Mouse (Mus musculus): ENCODE measurements around the gene Mipol1. TPM values are rescaled to one million over a fixed set of nuclear protein-coding genes. Genes with fewer than 3 reads are reported as not detected.

Mipol1 gene
- polyA plus RNA-seq, 1 experiment from 2014 or later = 4.0 TPM

DNA sequence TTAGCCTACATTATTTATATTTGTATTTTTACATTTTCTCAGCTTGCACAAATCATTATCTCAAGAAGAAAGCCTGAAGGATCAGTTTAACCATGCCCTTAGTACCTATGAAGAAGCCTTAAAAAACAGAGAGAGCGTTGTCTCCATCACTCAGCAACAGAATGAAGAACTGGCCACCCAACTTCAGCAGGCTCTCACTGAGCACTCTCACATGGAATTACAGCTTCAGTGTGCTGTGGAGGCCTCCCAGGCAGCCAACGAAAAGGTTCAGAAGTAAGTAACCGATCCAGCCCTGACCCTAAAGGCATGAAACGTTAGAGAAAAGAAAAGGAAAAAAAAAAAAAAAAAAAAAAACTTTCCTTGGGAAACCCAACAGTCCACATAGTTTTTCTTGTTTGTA is 226.7 kb downstream of the Mipol1 start:
- Histone ChIP-seq H3K36me3 (ENCODE audit: control insufficient read depth, insufficient read depth) (no peaks in the 10 kb centered on the region), H3K9ac (ENCODE audit: low read depth, low read length) (no peak overlapping the region), H3K27ac (ENCODE audit: low read depth, low read length) (no peak overlapping the region), H3K9me3 (ENCODE audit: control insufficient read depth) (no peaks in the 10 kb centered on the region), H3K4me2 (replicated peaks; ENCODE audit: low read depth) (no peak overlapping the region), H3K4me3 (ENCODE audit: low read depth, low read length) (no peak overlapping the region), H3K4me1 (replicated peaks; ENCODE audit: control insufficient read depth, insufficient read depth, low read length) (no peaks in the 10 kb centered on the region), H3K27me3 (replicated peaks; ENCODE audit: control insufficient read depth, insufficient read depth, low read length) (no peaks in the 10 kb centered on the region)
- WGBS = 48% methylated on average over 4 of the region's 4 CpGs
- no peak for TF ChIP-seq CTCF (IDR thresholded peaks at IDR 0.05; ENCODE audit: low read depth)
- no peak for ATAC-seq

DNA sequence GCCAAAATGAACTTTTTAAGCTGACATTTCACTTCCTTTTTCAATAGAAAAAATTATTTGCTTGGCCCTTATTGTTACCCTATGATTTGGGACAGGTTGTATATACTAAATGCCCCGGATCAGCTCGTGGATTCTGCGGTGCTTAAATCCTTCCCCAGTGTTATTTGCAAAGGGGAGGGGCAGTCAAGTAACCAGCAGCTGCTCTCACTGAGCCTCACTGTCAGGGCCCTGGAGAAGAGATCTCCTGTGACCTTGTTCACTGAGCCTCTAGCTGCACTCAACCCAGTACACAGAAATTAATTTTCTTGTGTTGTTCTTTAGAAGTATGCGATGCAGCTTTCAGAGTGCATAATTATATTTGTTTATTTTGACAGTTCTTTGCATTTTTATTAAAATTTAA is 227.1 kb downstream of the Mipol1 start:
- no peak overlapping the region for H3K9ac ChIP-seq (ENCODE audit: low read depth, low read length)
- no peak overlapping the region for H3K4me2 ChIP-seq (replicated peaks; ENCODE audit: low read depth)
- no peaks in the 10 kb centered on the region for H3K9me3 ChIP-seq (ENCODE audit: control insufficient read depth)
- no peaks in the 10 kb centered on the region for H3K4me1 ChIP-seq (replicated peaks; ENCODE audit: control insufficient read depth, insufficient read depth, low read length)
- no peak overlapping the region for H3K27ac ChIP-seq (ENCODE audit: low read depth, low read length)
- H3K27me3 ChIP-seq (replicated peaks; ENCODE audit: control insufficient read depth, insufficient read depth, low read length) = no peaks in the 10 kb centered on the region
- no peak overlapping the region for H3K4me3 ChIP-seq (ENCODE audit: low read depth, low read length)
- no peak for TF ChIP-seq CTCF (IDR thresholded peaks at IDR 0.05; ENCODE audit: low read depth)
- no peaks in the 10 kb centered on the region for H3K36me3 ChIP-seq (ENCODE audit: control insufficient read depth, insufficient read depth)
- WGBS = 21% methylated on average over 4 of the region's 4 CpGs
- no peak for ATAC-seq

GRCm38 (mm10) chr12:57464520-57465334 is 234.5 kb downstream of the Mipol1 start:
- H3K4me3 ChIP-seq (ENCODE audit: low read depth, low read length) = no peak overlapping the region
- no peaks in the 10 kb centered on the region for H3K27me3 ChIP-seq (replicated peaks; ENCODE audit: control insufficient read depth, insufficient read depth, low read length)
- WGBS = 66% methylated on average over 12 of the region's 12 CpGs
- no peaks in the 10 kb centered on the region for H3K36me3 ChIP-seq (ENCODE audit: control insufficient read depth, insufficient read depth)
- no peak for TF ChIP-seq CTCF (IDR thresholded peaks at IDR 0.05; ENCODE audit: low read depth)
- 0 out of 2 replicates have a peak overlapping the region, but pooled peaks have one; percentile 7 for H3K4me2 ChIP-seq (replicated peaks; ENCODE audit: low read depth)
- H3K9ac ChIP-seq (ENCODE audit: low read depth, low read length) = no peak overlapping the region
- H3K27ac ChIP-seq (ENCODE audit: low read depth, low read length) = no peak overlapping the region
- ATAC-seq = no peak
- no peaks in the 10 kb centered on the region for H3K4me1 ChIP-seq (replicated peaks; ENCODE audit: control insufficient read depth, insufficient read depth, low read length)
- H3K9me3 ChIP-seq (ENCODE audit: control insufficient read depth) = no peaks in the 10 kb centered on the region

DNA sequence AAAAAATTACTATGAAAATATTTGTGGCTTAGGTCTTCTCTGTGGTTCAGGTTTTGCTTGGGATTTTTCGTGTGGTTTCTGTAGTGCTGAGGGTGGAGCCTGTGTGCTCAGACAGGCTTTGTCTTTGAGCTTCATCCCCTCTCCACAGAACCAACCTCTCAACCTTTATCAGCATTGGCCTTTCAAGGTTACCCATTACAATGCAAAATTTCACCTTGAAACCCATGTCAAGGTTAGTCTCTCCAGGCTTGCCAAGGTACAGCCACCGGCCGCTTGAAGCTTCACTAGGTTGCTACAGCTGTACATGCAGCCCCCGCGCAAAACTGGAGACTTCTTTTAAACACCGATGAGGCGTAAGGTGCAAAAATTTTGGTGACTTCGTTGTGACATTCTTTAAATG is 241.6 kb downstream of the Mipol1 start:
- Histone ChIP-seq H3K9ac (ENCODE audit: low read depth, low read length) (no peak overlapping the region), H3K9me3 (ENCODE audit: control insufficient read depth) (no peaks in the 10 kb centered on the region), H3K27me3 (replicated peaks; ENCODE audit: control insufficient read depth, insufficient read depth, low read length) (no peaks in the 10 kb centered on the region), H3K4me2 (replicated peaks; ENCODE audit: low read depth) (no peak overlapping the region), H3K36me3 (ENCODE audit: control insufficient read depth, insufficient read depth) (no peaks in the 10 kb centered on the region), H3K4me3 (ENCODE audit: low read depth, low read length) (no peak overlapping the region), H3K27ac (ENCODE audit: low read depth, low read length) (no peak overlapping the region), H3K4me1 (replicated peaks; ENCODE audit: control insufficient read depth, insufficient read depth, low read length) (no peaks in the 10 kb centered on the region)
- 90% methylated on average over 8 of the region's 8 CpGs for WGBS
- no peak for ATAC-seq
- TF ChIP-seq CTCF (IDR thresholded peaks at IDR 0.05; ENCODE audit: low read depth) = no peak

DNA sequence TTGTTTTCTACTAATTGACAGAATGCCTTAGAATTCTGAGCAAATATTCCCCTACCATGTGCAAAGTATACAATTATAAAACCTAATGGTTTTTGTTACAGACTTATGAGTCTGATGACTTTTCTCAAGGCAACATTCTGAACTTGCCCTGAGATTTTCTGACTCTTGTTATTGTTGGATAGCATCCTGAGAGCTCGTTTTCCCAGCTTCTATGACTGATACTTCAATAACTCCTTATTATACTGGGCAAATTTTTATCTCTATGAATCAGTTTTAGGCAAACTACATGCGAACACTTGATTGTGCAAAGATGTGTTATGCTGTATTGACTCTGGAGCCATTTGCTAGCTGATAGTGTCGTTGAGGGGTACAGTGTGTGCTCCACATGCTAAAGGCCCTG is 246.6 kb downstream of the Mipol1 start:
- Histone ChIP-seq H3K4me3 (ENCODE audit: low read depth, low read length) (no peak overlapping the region), H3K9ac (ENCODE audit: low read depth, low read length) (no peak overlapping the region), H3K4me2 (replicated peaks; ENCODE audit: low read depth) (no peak overlapping the region), H3K4me1 (replicated peaks; ENCODE audit: control insufficient read depth, insufficient read depth, low read length) (no peaks in the 10 kb centered on the region), H3K27ac (ENCODE audit: low read depth, low read length) (no peak overlapping the region), H3K27me3 (replicated peaks; ENCODE audit: control insufficient read depth, insufficient read depth, low read length) (no peaks in the 10 kb centered on the region), H3K36me3 (ENCODE audit: control insufficient read depth, insufficient read depth) (no peaks in the 10 kb centered on the region), H3K9me3 (ENCODE audit: control insufficient read depth) (no peaks in the 10 kb centered on the region)
- WGBS = 75% methylated on average over 3 of the region's 3 CpGs
- ATAC-seq = no peak
- TF ChIP-seq CTCF (IDR thresholded peaks at IDR 0.05; ENCODE audit: low read depth) = no peak

- WGBS = 63% methylated on average over 2 of the region's 2 CpGs
- ATAC-seq = no peak
- TF ChIP-seq CTCF (IDR thresholded peaks at IDR 0.05; ENCODE audit: low read depth) = no peak
- no peak overlapping the region for H3K27ac ChIP-seq (ENCODE audit: low read depth, low read length)
- H3K9me3 ChIP-seq (ENCODE audit: control insufficient read depth) = no peaks in the 10 kb centered on the region
- no peaks in the 10 kb centered on the region for H3K4me1 ChIP-seq (replicated peaks; ENCODE audit: control insufficient read depth, insufficient read depth, low read length)
- no peak overlapping the region for H3K4me2 ChIP-seq (replicated peaks; ENCODE audit: low read depth)
- H3K27me3 ChIP-seq (replicated peaks; ENCODE audit: control insufficient read depth, insufficient read depth, low read length) = no peaks in the 10 kb centered on the region
- H3K9ac ChIP-seq (ENCODE audit: low read depth, low read length) = no peak overlapping the region
- no peak overlapping the region for H3K4me3 ChIP-seq (ENCODE audit: low read depth, low read length)
- no peaks in the 10 kb centered on the region for H3K36me3 ChIP-seq (ENCODE audit: control insufficient read depth, insufficient read depth)
Measured at GRCm38 (mm10) chr12:57481823-57482222, 251.6 kb downstream of the Mipol1 start.

Measured in intestine, postnatal 0 days (tissue).